Mouse (Mus musculus) embryonic facial prominence, embryonic 15.5 days (tissue): ENCODE results near the gene Olfr1427. TPM values are rescaled to one million over a fixed set of nuclear protein-coding genes. Genes with fewer than 3 reads are reported as not detected.
"Not testable (repeated sequence)": the region's sequence is repeated elsewhere in the genome, so short reads cannot be mapped to it uniquely, and the experiment has no call there.

ENCODE experiments used
- ATAC-seq: fragments of 200-750 bp; cut with Nextera tagmentation; 2 replicates; pipeline ENCODE4 v1.8.0; 2017; ENCODE audit warnings: low read depth, moderate TSS enrichment; ENCODE audit not compliant: insufficient number of reproducible peaks, low FRiP score, low TSS enrichment
- H3K27ac ChIP-seq: fragments of 300-500 bp; sonication (generic); replicated peaks from 2 replicates; pipeline ENCODE4 v1.5.1; 2015; ENCODE audit warnings: mild to moderate bottlenecking, inconsistent platforms
- H3K27me3 ChIP-seq: fragments of 300-500 bp; sonication (generic); 2 replicates; pipeline ENCODE4 v1.6.1; 2015; ENCODE audit warnings: inconsistent platforms
- H3K36me3 ChIP-seq: fragments of 300-500 bp; sonication (generic); 2 replicates; pipeline ENCODE4 v1.6.1; 2015; ENCODE audit warnings: mild to moderate bottlenecking, inconsistent platforms
- H3K4me1 ChIP-seq: fragments of 300-500 bp; sonication (generic); 2 replicates; pipeline ENCODE4 v1.6.1; 2015; ENCODE audit warnings: inconsistent platforms
- H3K4me2 ChIP-seq: fragments of 300-500 bp; sonication (generic); replicated peaks from 2 replicates; pipeline ENCODE4 v1.6.1; 2015; ENCODE audit warnings: mild to moderate bottlenecking, inconsistent platforms
- H3K4me3 ChIP-seq: fragments of 300-500 bp; sonication (generic); replicated peaks from 2 replicates; pipeline ENCODE4 v1.5.1; 2015; ENCODE audit warnings: mild to moderate bottlenecking, inconsistent platforms
- H3K9ac ChIP-seq: fragments of 300-500 bp; sonication (generic); 2 replicates; pipeline ENCODE4 v1.6.1; 2015; ENCODE audit warnings: inconsistent platforms
- H3K9me3 ChIP-seq: fragments of 300-500 bp; sonication (generic); replicated peaks from 2 replicates; pipeline ENCODE4 v1.6.1; 2016; ENCODE audit warnings: inconsistent platforms
- WGBS: fragments of 180-500 bp; shearing (Covaris S2); methylation state at CpG from one replicate; pipeline ENCODE4 v1.1.7; 2015; 5-methylcytosine and 5-hydroxymethylcytosine counted together
- polyA plus RNA-seq: library from polyadenylated mRNA; unstranded; fragments of >200 nt; fragmentation: Nextera tagmentation; extraction: Ambion mirVana; gene quantifications from 2 replicates; pipeline ENCODE4 v1.2.1, GENCODE M21; 2015

The Olfr1427 gene
- polyA plus RNA-seq, result 0.09 TPM in 1 of 2 replicates, not detected in the other

GRCm38 (mm10) chr19:12103234-12103633, at the start of gene Olfr1427:
TSS of gene Olfr1427 (minus strand) at chr19:12103334.
- no peaks in the 10 kb centered on the region for H3K4me1 ChIP-seq

GRCm38 (mm10) chr19:12145452-12145851, 42.3 kb upstream of the Olfr1427 start:
- Histone ChIP-seq H3K4me3 (no peak overlapping the region), H3K27ac (0 out of 2 replicates have a peak overlapping the region, but pooled peaks have one; percentile 11), H3K36me3 (no peaks in the 10 kb centered on the region), H3K9ac (no peak overlapping the region), H3K4me2 (no peak overlapping the region), H3K4me1 (peaks cover 2% of the 10 kb centered on the region; the same call in 1 of the 2 replicates), H3K9me3 (no peaks in the 10 kb centered on the region), H3K27me3 (no peaks in the 10 kb centered on the region)
- no peak for ATAC-seq
- WGBS, result 72% methylated on average over 3 of the region's 3 CpGs

More at GRCm38 (mm10) chr19:12103234-12103633, at the start of gene Olfr1427:
- no peak within 1 kb of the TSS for H3K9ac ChIP-seq
- no peak within 1 kb of the TSS for H3K4me2 ChIP-seq
- no peaks in the 10 kb centered on the region for H3K27me3 ChIP-seq
- no peaks in the 10 kb centered on the region for H3K36me3 ChIP-seq
- no peaks in the 10 kb centered on the region for H3K9me3 ChIP-seq
- 90% methylated on average over 2 of the region's 2 CpGs for WGBS
- H3K4me3 ChIP-seq, result no peak within 1 kb of the TSS
- no peak for ATAC-seq
- H3K27ac ChIP-seq, result no peak within 1 kb of the TSS

GRCm38 (mm10) chr19:12143356-12143755, 40.2 kb upstream of the Olfr1427 start:
- no peak overlapping the region for H3K9ac ChIP-seq
- peak overlapping the region; percentile 69 for H3K27ac ChIP-seq
- 32% methylated on average over 1 of the region's 1 CpGs for WGBS
- no peaks in the 10 kb centered on the region for H3K9me3 ChIP-seq
- no peak overlapping the region for H3K4me2 ChIP-seq
- H3K27me3 ChIP-seq, result no peaks in the 10 kb centered on the region
- peaks cover 2% of the 10 kb centered on the region; the same call in 1 of the 2 replicates for H3K4me1 ChIP-seq
- ATAC-seq, result no peak
- H3K4me3 ChIP-seq, result no peak overlapping the region
- H3K36me3 ChIP-seq, result no peaks in the 10 kb centered on the region

- no peak overlapping the region for H3K9ac ChIP-seq
- no peaks in the 10 kb centered on the region for H3K4me1 ChIP-seq
- H3K27ac ChIP-seq, result no peak overlapping the region
- H3K36me3 ChIP-seq, result no peaks in the 10 kb centered on the region
- WGBS, result 21% methylated on average over 2 of the region's 2 CpGs
- no peak overlapping the region for H3K4me2 ChIP-seq
- no peak overlapping the region for H3K4me3 ChIP-seq
- ATAC-seq, result no peak; the same call in 1 of the 2 replicates
- no peaks in the 10 kb centered on the region for H3K27me3 ChIP-seq
- no peaks in the 10 kb centered on the region for H3K9me3 ChIP-seq
Measured at GRCm38 (mm10) chr19:12134289-12134688, 31.2 kb upstream of the Olfr1427 start.

- Histone ChIP-seq H3K36me3 (no peaks in the 10 kb centered on the region), H3K9me3 (no peaks in the 10 kb centered on the region), H3K4me3 (no peak within 1 kb of the TSS), H3K4me2 (no peak within 1 kb of the TSS), H3K27ac (no peak within 1 kb of the TSS), H3K4me1 (no peaks in the 10 kb centered on the region), H3K27me3 (no peaks in the 10 kb centered on the region), H3K9ac (no peak within 1 kb of the TSS)
- no peak for ATAC-seq
- WGBS, result 59% methylated on average over 3 of the region's 3 CpGs
Measured at GRCm38 (mm10) chr19:12123103-12123502, 20.0 kb upstream of the Olfr1427 start, which contains the start of gene Olfr76. TSS of gene Olfr76 (minus strand) at chr19:12123203.

- no peaks in the 10 kb centered on the region for H3K27me3 ChIP-seq
- no peak overlapping the region for H3K9ac ChIP-seq
- no peaks in the 10 kb centered on the region for H3K4me1 ChIP-seq
- no peak overlapping the region for H3K27ac ChIP-seq
- H3K4me3 ChIP-seq, result no peak overlapping the region
- no peak for ATAC-seq
- H3K4me2 ChIP-seq, result no peak overlapping the region
- no peaks in the 10 kb centered on the region for H3K36me3 ChIP-seq
- WGBS, result 86% methylated on average over 3 of the region's 3 CpGs
- H3K9me3 ChIP-seq, result no peaks in the 10 kb centered on the region
Measured at GRCm38 (mm10) chr19:12116464-12116863, 13.3 kb upstream of the Olfr1427 start.

- ATAC-seq, result no peak
- Histone ChIP-seq H3K27ac (no peak within 1 kb of the TSS), H3K9me3 (no peaks in the 10 kb centered on the region), H3K4me1 (no peaks in the 10 kb centered on the region), H3K4me2 (no peak within 1 kb of the TSS), H3K9ac (no peak within 1 kb of the TSS), H3K36me3 (no peaks in the 10 kb centered on the region), H3K4me3 (no peak within 1 kb of the TSS), H3K27me3 (no peaks in the 10 kb centered on the region)
- 64% methylated on average over 1 of the region's 1 CpGs for WGBS
Measured at GRCm38 (mm10) chr19:12115797-12116196, 12.7 kb upstream of the Olfr1427 start, which contains the start of gene Olfr1428. TSS of gene Olfr1428 (minus strand) at chr19:12115897.

DNA sequence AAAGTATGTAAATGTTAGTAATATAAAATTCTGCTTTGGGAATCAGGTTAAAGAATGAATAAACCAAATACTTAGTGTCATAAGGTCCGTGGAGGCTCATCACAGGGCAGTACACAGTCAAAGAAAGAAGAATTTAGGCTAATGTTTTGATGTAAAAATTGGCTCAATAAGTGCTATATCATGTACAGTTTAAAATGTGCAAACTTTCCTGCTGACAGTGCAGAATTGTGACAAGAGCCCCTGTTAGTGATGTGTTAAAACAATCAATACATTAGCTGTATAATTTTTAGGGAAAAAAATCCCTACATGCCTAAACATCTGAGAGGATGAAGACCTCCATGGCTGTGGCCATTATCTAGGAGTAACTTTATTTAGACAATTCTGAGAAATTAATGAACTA, 10.7 kb upstream of the Olfr1427 start:
- H3K4me1 ChIP-seq, result no peaks in the 10 kb centered on the region
- H3K4me2 ChIP-seq, result no peak overlapping the region
- 57% methylated on average over 1 of the region's 1 CpGs for WGBS
- no peak for ATAC-seq
- no peaks in the 10 kb centered on the region for H3K9me3 ChIP-seq
- H3K9ac ChIP-seq, result no peak overlapping the region
- no peaks in the 10 kb centered on the region for H3K27me3 ChIP-seq
- no peaks in the 10 kb centered on the region for H3K36me3 ChIP-seq
- no peak overlapping the region for H3K27ac ChIP-seq
- H3K4me3 ChIP-seq, result no peak overlapping the region

DNA sequence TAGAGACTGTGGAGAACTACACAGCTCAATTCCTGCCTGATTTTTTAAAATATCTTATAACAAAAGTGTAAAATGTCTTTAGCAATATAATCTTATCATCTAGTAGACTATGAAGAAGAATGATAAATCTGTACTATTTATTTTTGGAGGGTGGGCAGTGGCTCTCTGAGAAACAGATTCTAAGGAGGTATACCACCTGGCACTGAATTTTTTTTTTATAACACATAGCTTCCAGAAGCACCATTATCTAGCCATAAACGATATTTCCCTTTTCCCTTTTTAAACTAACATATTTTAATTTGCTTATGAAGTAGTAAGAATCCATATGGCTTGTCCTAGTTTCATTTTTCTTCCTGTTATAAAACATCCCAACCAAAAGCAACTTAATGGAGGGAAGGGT, 1.4 kb upstream of the Olfr1427 start:
- 61% methylated on average over 1 of the region's 1 CpGs for WGBS
- Histone ChIP-seq H3K4me2 (no peak overlapping the region), H3K4me1 (no peaks in the 10 kb centered on the region), H3K36me3 (no peaks in the 10 kb centered on the region), H3K4me3 (no peak overlapping the region), H3K27me3 (no peaks in the 10 kb centered on the region), H3K27ac (no peak overlapping the region), H3K9me3 (no peaks in the 10 kb centered on the region), H3K9ac (no peak overlapping the region)
- no peak for ATAC-seq

DNA sequence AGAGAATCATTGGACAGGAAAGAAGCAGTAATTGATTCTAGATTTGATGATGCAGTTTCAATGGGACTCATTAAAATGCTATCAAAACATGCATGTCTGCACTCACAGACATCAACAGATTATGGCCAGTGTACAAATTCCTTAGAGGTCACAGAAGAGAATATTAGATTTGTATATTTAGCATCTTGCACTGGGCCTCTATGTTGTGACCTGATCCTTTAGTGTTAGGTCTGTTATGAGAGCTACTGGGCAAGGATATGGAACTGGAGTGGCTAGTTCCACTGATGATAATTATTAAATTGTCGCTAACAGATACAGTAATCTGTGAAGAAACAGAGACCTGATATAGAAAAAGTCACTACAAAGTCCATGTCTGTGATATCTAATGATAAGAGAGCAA, 11.2 kb downstream of the Olfr1427 start, which contains the start of gene Olfr1426:
Olfr1426 (minus strand) TSS at position 101 of the 400 bp plus-strand sequence.
- no peak within 1 kb of the TSS for H3K27ac ChIP-seq
- H3K9ac ChIP-seq, result no peak within 1 kb of the TSS
- no peaks in the 10 kb centered on the region for H3K4me1 ChIP-seq
- no peaks in the 10 kb centered on the region for H3K36me3 ChIP-seq
- no peak within 1 kb of the TSS for H3K4me3 ChIP-seq
- no peak for ATAC-seq
- H3K4me2 ChIP-seq, result no peak within 1 kb of the TSS
- 83% methylated on average over 1 of the region's 1 CpGs for WGBS
- H3K9me3 ChIP-seq, result no peaks in the 10 kb centered on the region
- no peaks in the 10 kb centered on the region for H3K27me3 ChIP-seq

GRCm38 (mm10) chr19:12077631-12078030, 25.5 kb downstream of the Olfr1427 start, which contains the start of gene Olfr1425:
TSS of gene Olfr1425 (minus strand) at chr19:12077731.
- H3K27ac ChIP-seq, H3K9me3 ChIP-seq, H3K9ac ChIP-seq, H3K27me3 ChIP-seq, H3K4me2 ChIP-seq, ATAC-seq, H3K36me3 ChIP-seq, H3K4me1 ChIP-seq, H3K4me3 ChIP-seq: not testable (repeated sequence)
- WGBS, result 80% methylated on average over 4 of the region's 4 CpGs

- not testable (repeated sequence) for H3K27ac ChIP-seq, ATAC-seq, H3K27me3 ChIP-seq, H3K4me1 ChIP-seq, H3K9me3 ChIP-seq, H3K36me3 ChIP-seq, H3K9ac ChIP-seq, H3K4me2 ChIP-seq, H3K4me3 ChIP-seq
- 79% methylated on average over 1 of the region's 1 CpGs for WGBS
Measured at GRCm38 (mm10) chr19:12069546-12069945, 33.6 kb downstream of the Olfr1427 start.
